Mouse (Mus musculus) CH12.LX (cell line): ENCODE results near the gene Vmn2r13. TPM values are rescaled to one million over a fixed set of nuclear protein-coding genes. Genes with fewer than 3 reads are reported as not detected.

Experiments
- DNase-seq: peaks from one replicate; pipeline ENCODE4 v3.0.0-alpha.2; 2013; ENCODE audit errors: extremely low read depth
- H3K27ac ChIP-seq: 2 replicates; pipeline ENCODE4 v1.5.1; 2012; ENCODE audit warnings: low read depth, mild to moderate bottlenecking, control low read depth, moderate library complexity; ENCODE audit not compliant: insufficient read depth
- H3K27me3 ChIP-seq: replicated peaks from 2 replicates; pipeline ENCODE3; 2012; ENCODE audit warnings: inconsistent platforms
- H3K36me3 ChIP-seq, 2 experiments: replicated peaks in 1 of 2; 2 replicates each; pipeline versions ENCODE3 to v1.6.1; 2012; ENCODE audit warnings: inconsistent platforms in 1 of 2, low read length in 1 of 2, mild to moderate bottlenecking in 1 of 2, mixed read lengths in 1 of 2, moderate library complexity in 1 of 2; ENCODE audit not compliant: control insufficient read depth in 1 of 2, insufficient read depth in 1 of 2
- H3K4me1 ChIP-seq, 2 experiments: 2 replicates each; pipeline ENCODE4 v1.6.1; 2012; ENCODE audit warnings: inconsistent platforms in 1 of 2, moderate library complexity in 1 of 2; ENCODE audit not compliant: insufficient read depth in 2 of 2, control insufficient read depth in 1 of 2
- H3K4me2 ChIP-seq: 2 replicates; pipeline ENCODE4 v1.6.1; 2012; ENCODE audit warnings: low read depth, mild to moderate bottlenecking, control low read depth; ENCODE audit not compliant: poor library complexity, insufficient read depth, severe bottlenecking
- H3K4me3 ChIP-seq, 3 experiments: fragments of 150-350 bp in 1 of 3; sonication (generic) in 1 of 3; replicated peaks in 1 of 3; 2 replicates each; pipeline versions ENCODE3 to v1.5.1; 2011 to 2012; ENCODE audit warnings: low read depth in 2 of 3, low read length in 2 of 3, mild to moderate bottlenecking in 2 of 3, moderate library complexity in 2 of 3, control low read depth in 1 of 3, improper control_type of control experiment in 1 of 3, inconsistent platforms in 1 of 3, mixed read lengths in 1 of 3; ENCODE audit not compliant: poor library complexity in 1 of 3
- H3K79me2 ChIP-seq: replicated peaks from 2 replicates; pipeline ENCODE4 v1.6.1; 2012; ENCODE audit warnings: mild to moderate bottlenecking, moderate library complexity; ENCODE audit not compliant: control insufficient read depth, poor library complexity, insufficient read depth, severe bottlenecking; ENCODE audit errors: extremely low read depth
- H3K9ac ChIP-seq: 2 replicates; pipeline ENCODE4 v1.6.1; 2012; ENCODE audit warnings: low read depth, mild to moderate bottlenecking, control low read depth, moderate library complexity; ENCODE audit not compliant: insufficient read depth
- H3K9me3 ChIP-seq: replicated peaks from 2 replicates; pipeline ENCODE3; 2012; ENCODE audit warnings: low read length, inconsistent platforms, mixed read lengths
- CTCF ChIP-seq, 2 experiments: IDR thresholded peaks in 1 of 2; conservative IDR thresholded peaks in 1 of 2; 2 replicates each; pipeline ENCODE4 v1.5.1; 2011 to 2012; ENCODE audit warnings: low read depth in 2 of 2, low read length in 2 of 2, improper control_type of control experiment in 1 of 2, inconsistent platforms in 1 of 2, mild to moderate bottlenecking in 1 of 2, moderate library complexity in 1 of 2
- E2F4 ChIP-seq: IDR thresholded peaks from 2 replicates; pipeline ENCODE4 v1.6.1; 2011; ENCODE audit warnings: low read depth, low read length, improper control_type of control experiment; ENCODE audit not compliant: insufficient replicate concordance
- ELF1 ChIP-seq: IDR thresholded peaks from 2 replicates; pipeline ENCODE4 v1.6.1; 2014; ENCODE audit warnings: low read depth, mild to moderate bottlenecking, inconsistent platforms, low read length, improper control_type of control experiment
- ETS1 ChIP-seq: conservative IDR thresholded peaks from 2 replicates; pipeline ENCODE4 v1.6.1; 2012; ENCODE audit warnings: low read depth, mild to moderate bottlenecking, inconsistent platforms, low read length, improper control_type of control experiment, moderate library complexity
- GABPA ChIP-seq: IDR thresholded peaks from 2 replicates; pipeline ENCODE4 v1.6.1; 2012; ENCODE audit warnings: low read depth, low read length, improper control_type of control experiment, inconsistent platforms; ENCODE audit not compliant: insufficient replicate concordance
- IRF4 ChIP-seq: IDR thresholded peaks from 2 replicates; pipeline ENCODE4 v1.6.1; 2014; ENCODE audit warnings: low read depth, mild to moderate bottlenecking, inconsistent platforms, low read length, improper control_type of control experiment
- NRF1 ChIP-seq: IDR thresholded peaks from 2 replicates; pipeline ENCODE4 v1.6.1; 2014; ENCODE audit warnings: low read depth, mild to moderate bottlenecking, inconsistent platforms, low read length, improper control_type of control experiment, moderate library complexity
- POLR2AphosphoS2 ChIP-seq: IDR thresholded peaks from 2 replicates; pipeline ENCODE4 v1.6.1; 2011; ENCODE audit warnings: low read depth, low read length, improper control_type of control experiment
- RCOR1 ChIP-seq: conservative IDR thresholded peaks from 2 replicates; pipeline ENCODE4 v1.6.1; 2012; ENCODE audit warnings: low read depth, mild to moderate bottlenecking, inconsistent platforms, low read length, improper control_type of control experiment
- SIN3A ChIP-seq: IDR thresholded peaks from 2 replicates; pipeline ENCODE4 v1.6.1; 2012; ENCODE audit warnings: low read length, improper control_type of control experiment, inconsistent platforms
- SMC3 ChIP-seq: IDR thresholded peaks from 2 replicates; pipeline ENCODE4 v1.6.1; 2011; ENCODE audit warnings: low read depth, low read length, improper control_type of control experiment
- TCF12 ChIP-seq: IDR thresholded peaks from 2 replicates; pipeline ENCODE4 v1.6.1; 2014; ENCODE audit warnings: low read depth, mild to moderate bottlenecking, inconsistent platforms, low read length, improper control_type of control experiment
- USF1 ChIP-seq: IDR thresholded peaks from 2 replicates; pipeline ENCODE4 v1.6.1; 2014; ENCODE audit warnings: low read depth, mild to moderate bottlenecking, inconsistent platforms, low read length, improper control_type of control experiment
- ZKSCAN1 ChIP-seq: IDR thresholded peaks from 2 replicates; pipeline ENCODE4 v1.6.1; 2012; ENCODE audit warnings: low read depth, inconsistent platforms, low read length, improper control_type of control experiment, borderline replicate concordance
- ZMIZ1 ChIP-seq: IDR thresholded peaks from 2 replicates; pipeline ENCODE4 v1.6.1; 2012; ENCODE audit warnings: low read depth, mild to moderate bottlenecking, inconsistent platforms, low read length, improper control_type of control experiment
- ZNF384 ChIP-seq: IDR thresholded peaks from 2 replicates; pipeline ENCODE4 v1.6.1; 2012; ENCODE audit warnings: low read depth, low read length, improper control_type of control experiment, inconsistent platforms
- dilution Hi-C: fragments of 300-500 bp; cut with MboI; formaldehyde crosslinking; loops from 2 replicates; pipeline ENCODE4 v1.14.3; 2020; ENCODE audit warnings: low sequenced_read_pairs; ENCODE audit not compliant: extremely low pct_unique_long_range_greater_than_20kb, extremely low pct_ligation_motif_present
- in situ Hi-C: fragments of 300-500 bp; cut with MboI; formaldehyde crosslinking; loops from 3 replicates; pipeline ENCODE4 v1.14.3; 2019; ENCODE audit warnings: low sequenced_read_pairs, low pct_ligation_motif_present, low pct_unique_long_range_greater_than_20kb, mixed read lengths
- polyA plus RNA-seq: library from polyadenylated mRNA; unstranded; fragments of >175 nt; gene quantifications from 2 replicates; pipeline ENCODE4 v1.2.1, GENCODE M21; 2012; ENCODE audit warnings: low read depth; ENCODE audit not compliant: insufficient read length
- total RNA-seq, 2 experiments: library from RNA; depleted of rRNA; stranded (reverse); fragments of 300-350 nt in 1 of 2; fragments of >200 nt in 1 of 2; gene quantifications; 2 replicates each; pipeline ENCODE4 v1.2.3; 2012 to 2014

The Vmn2r13 gene
- total and polyA plus RNA-seq, 3 experiments: not detected

GRCm38 (mm10) chr5:109139546-109139945 is 52.5 kb downstream of the Vmn2r13 start:
- no peaks in the 10 kb centered on the region for H3K9me3 ChIP-seq

DNA sequence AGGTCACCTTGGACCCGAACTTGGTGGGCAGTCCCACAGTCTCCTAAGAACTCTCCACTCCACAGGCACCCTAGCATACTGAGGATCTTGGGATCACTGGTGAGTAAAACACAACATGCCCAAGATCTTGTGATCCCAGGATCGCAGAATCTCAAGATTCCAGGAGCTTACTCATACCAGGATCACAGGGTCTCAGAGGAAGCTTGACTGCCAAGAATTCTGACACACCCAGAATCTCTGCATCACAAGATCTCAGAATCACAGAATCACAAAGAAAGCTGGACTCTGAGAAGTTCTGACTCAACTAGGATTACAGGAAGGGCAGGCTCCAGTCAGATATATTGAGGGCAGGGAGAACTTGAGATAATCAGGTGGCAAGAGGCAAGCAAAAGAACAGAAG is 55.3 kb downstream of the Vmn2r13 start:
- H3K27ac ChIP-seq: no peak overlapping the region
- dilution Hi-C loops (no loop called here), in situ Hi-C loops (no loop called here)
- TF ChIP-seq IRF4: no peak
- TF ChIP-seq CTCF (conservative IDR thresholded peaks at IDR 0.05 in 1 of 2, IDR thresholded peaks at IDR 0.05 in 1 of 2; ENCODE audit: low read depth in 2 of 2, low read length in 2 of 2): no peak
- no peak for TF ChIP-seq E2F4
- TF ChIP-seq SIN3A: no peak
- no peak for TF ChIP-seq ZMIZ1
- TF ChIP-seq USF1: no peak
- no peak for TF ChIP-seq NRF1
- TF ChIP-seq TCF12: no peak
- TF ChIP-seq SMC3: no peak
- TF ChIP-seq GABPA: no peak
- TF ChIP-seq ZNF384: no peak
- no peak for TF ChIP-seq POLR2AphosphoS2
- no peak for TF ChIP-seq ELF1
- no peak for TF ChIP-seq ETS1
- TF ChIP-seq ZKSCAN1: no peak
- no peak for TF ChIP-seq RCOR1
- no peak overlapping the region for H3K4me3 ChIP-seq
- H3K36me3 ChIP-seq: no peaks in the 10 kb centered on the region
- no peaks in the 10 kb centered on the region for H3K79me2 ChIP-seq
- peaks cover 2% of the 10 kb centered on the region for H3K27me3 ChIP-seq
- no peaks in the 10 kb centered on the region for H3K9me3 ChIP-seq
- no peak overlapping the region for H3K9ac ChIP-seq
- no peak for DNase-seq
- H3K4me2 ChIP-seq: no peak overlapping the region
- H3K4me1 ChIP-seq: no peaks in the 10 kb centered on the region

More at GRCm38 (mm10) chr5:109139546-109139945, 52.5 kb downstream of the Vmn2r13 start:
- Histone ChIP-seq H3K4me1 (no peaks in the 10 kb centered on the region), H3K79me2 (no peaks in the 10 kb centered on the region), H3K4me3 (no peak overlapping the region), H3K4me2 (no peak overlapping the region), H3K36me3 (no peaks in the 10 kb centered on the region), H3K27ac (no peak overlapping the region), H3K27me3 (peaks cover 2% of the 10 kb centered on the region), H3K9ac (no peak overlapping the region)
- in situ Hi-C loops (no loop called here), dilution Hi-C loops (no loop called here)
- peak; percentile 0 for DNase-seq
- TF ChIP-seq ETS1: no peak
- TF ChIP-seq CTCF (conservative IDR thresholded peaks at IDR 0.05 in 1 of 2, IDR thresholded peaks at IDR 0.05 in 1 of 2; ENCODE audit: low read depth in 2 of 2, low read length in 2 of 2): peak in 1 of 2 experiments; percentile 20; a peak in 2 of 4 replicates

Other genes with a start within 250 kb of the Vmn2r13 start
- not detected in 2 replicates for gene Vmn2r10, start 185.7 kb downstream of the Vmn2r13 start, total RNA-seq (2012; rRNA removed)
- not detected in 2 replicates for gene Vmn2r10, start 185.7 kb downstream of the Vmn2r13 start, total RNA-seq (2014; rRNA removed)
- gene Vmn2r10, start 185.7 kb downstream of the Vmn2r13 start, polyA plus RNA-seq: 0.06 TPM in 1 of 2 replicates, not detected in the other
- not detected in 2 replicates for gene Vmn2r11, start 132.6 kb downstream of the Vmn2r13 start, total RNA-seq (2012; rRNA removed)
- not detected in 2 replicates for gene Vmn2r11, start 132.6 kb downstream of the Vmn2r13 start, total RNA-seq (2014; rRNA removed)
- gene Vmn2r11, start 132.6 kb downstream of the Vmn2r13 start, polyA plus RNA-seq: not detected in 2 replicates
- not detected in 2 replicates for gene Vmn2r12, start 94.2 kb downstream of the Vmn2r13 start, total RNA-seq (2012; rRNA removed)
- gene Vmn2r12, start 94.2 kb downstream of the Vmn2r13 start, total RNA-seq (2014; rRNA removed): not detected in 2 replicates
- not detected in 2 replicates for gene Vmn2r12, start 94.2 kb downstream of the Vmn2r13 start, polyA plus RNA-seq
- not detected in 2 replicates for gene Vmn2r14, start 32.5 kb upstream of the Vmn2r13 start, total RNA-seq (2012; rRNA removed)
- gene Vmn2r14, start 32.5 kb upstream of the Vmn2r13 start, total RNA-seq (2014; rRNA removed): not detected in 2 replicates
- gene Vmn2r14, start 32.5 kb upstream of the Vmn2r13 start, polyA plus RNA-seq: not detected in 2 replicates
- not detected in 2 replicates for gene Vmn2r15, start 105.4 kb upstream of the Vmn2r13 start, total RNA-seq (2012; rRNA removed)
- not detected in 2 replicates for gene Vmn2r15, start 105.4 kb upstream of the Vmn2r13 start, total RNA-seq (2014; rRNA removed)
- not detected in 2 replicates for gene Vmn2r15, start 105.4 kb upstream of the Vmn2r13 start, polyA plus RNA-seq
- not detected in 2 replicates for gene Vmn2r16, start 138.0 kb upstream of the Vmn2r13 start, total RNA-seq (2012; rRNA removed)
- not detected in 2 replicates for gene Vmn2r16, start 138.0 kb upstream of the Vmn2r13 start, total RNA-seq (2014; rRNA removed)
- gene Vmn2r16, start 138.0 kb upstream of the Vmn2r13 start, polyA plus RNA-seq: not detected in 2 replicates
- not detected in 2 replicates for gene Vmn2r17, start 227.5 kb upstream of the Vmn2r13 start, total RNA-seq (2012; rRNA removed)
- gene Vmn2r17, start 227.5 kb upstream of the Vmn2r13 start, total RNA-seq (2014; rRNA removed): not detected in 2 replicates
- gene Vmn2r17, start 227.5 kb upstream of the Vmn2r13 start, polyA plus RNA-seq: not detected in 2 replicates